Mouse (Mus musculus): ENCODE results near the gene Slc50a1. TPM values are rescaled to one million over a fixed set of nuclear protein-coding genes. Genes with fewer than 3 reads are reported as not detected.

Gene Slc50a1
- polyA plus RNA-seq, 1 experiment from 2014 or later: 107 TPM

DNA sequence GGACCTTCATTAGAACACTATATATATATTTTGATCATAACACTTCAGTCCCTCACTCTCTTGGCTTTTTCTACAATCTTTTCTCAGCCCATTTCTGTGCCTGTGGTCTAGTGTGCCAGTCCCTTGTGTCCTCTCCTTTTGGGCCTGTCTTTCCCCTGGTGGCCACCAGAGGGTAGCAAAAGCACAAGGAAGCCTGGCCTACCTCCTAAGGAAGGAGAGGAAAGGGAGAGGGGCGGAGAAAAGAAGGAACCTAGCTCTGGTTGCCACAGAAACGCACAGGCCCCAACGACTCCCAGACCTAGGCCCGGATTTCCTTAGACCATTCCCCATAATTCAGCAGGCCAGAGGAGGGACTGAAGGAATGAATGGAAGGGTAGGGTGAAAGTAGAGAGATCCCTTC, 46.5 kb upstream of the Slc50a1 start:
- WGBS: 8% methylated on average over 4 of the region's 4 CpGs
- no peak overlapping the region for H3K9ac ChIP-seq (ENCODE audit: low read length)
- H3K27ac ChIP-seq (replicated peaks): no peak overlapping the region
- peak overlapping the region; percentile 57 for H3K4me2 ChIP-seq (replicated peaks; ENCODE audit: low read depth)
- TF ChIP-seq CTCF (IDR thresholded peaks at IDR 0.05; ENCODE audit: low read depth) (peak; percentile 97), EP300 (optimal IDR thresholded peaks at IDR 0.05) (no peak)
- peak; percentile 79 for DNase-seq (ENCODE audit: low spot score)
- no peaks in the 10 kb centered on the region for H3K9me3 ChIP-seq (ENCODE audit: control insufficient read depth, low read length)
- no peak overlapping the region for H3K4me3 ChIP-seq (ENCODE audit: low read depth, low read length)
- 0 out of 2 replicates have a peak, but pooled peaks have one; percentile 45 for ATAC-seq (ENCODE audit: low FRiP score, low TSS enrichment)
- no peaks in the 10 kb centered on the region for H3K27me3 ChIP-seq (ENCODE audit: control insufficient read depth, insufficient read depth, low read length)
- H3K36me3 ChIP-seq (ENCODE audit: control insufficient read depth, insufficient read depth, low read length): no peaks in the 10 kb centered on the region
- peaks cover 15% of the 10 kb centered on the region for H3K4me1 ChIP-seq (replicated peaks; ENCODE audit: control insufficient read depth, insufficient read depth)

- peak overlapping the region; percentile 31; the same call in 1 of the 2 replicates for H3K4me3 ChIP-seq (ENCODE audit: low read depth, low read length)
- TF ChIP-seq EP300 (optimal IDR thresholded peaks at IDR 0.05): no peak
- TF ChIP-seq CTCF (IDR thresholded peaks at IDR 0.05; ENCODE audit: low read depth): no peak
- 13% methylated on average over 40 of the region's 40 CpGs for WGBS
- no peaks in the 10 kb centered on the region for H3K27me3 ChIP-seq (ENCODE audit: control insufficient read depth, insufficient read depth, low read length)
- no peak; the same call in 1 of the 2 replicates for ATAC-seq (ENCODE audit: low FRiP score, low TSS enrichment)
- DNase-seq (ENCODE audit: low spot score): peak; percentile 52
- no peaks in the 10 kb centered on the region for H3K36me3 ChIP-seq (ENCODE audit: control insufficient read depth, insufficient read depth, low read length)
- H3K4me2 ChIP-seq (replicated peaks; ENCODE audit: low read depth): peak overlapping the region; percentile 57
- no peaks in the 10 kb centered on the region for H3K9me3 ChIP-seq (ENCODE audit: control insufficient read depth, low read length)
- H3K4me1 ChIP-seq (replicated peaks; ENCODE audit: control insufficient read depth, insufficient read depth): peaks cover 13% of the 10 kb centered on the region
- peak overlapping the region; percentile 31 for H3K9ac ChIP-seq (ENCODE audit: low read length)
- H3K27ac ChIP-seq (replicated peaks): no peak overlapping the region
Observed at GRCm38 (mm10) chr3:89315930-89316831, 45.8 kb upstream of the Slc50a1 start.

- Histone ChIP-seq H3K9me3 (ENCODE audit: control insufficient read depth, low read length) (no peaks in the 10 kb centered on the region), H3K27me3 (ENCODE audit: control insufficient read depth, insufficient read depth, low read length) (no peaks in the 10 kb centered on the region), H3K36me3 (ENCODE audit: control insufficient read depth, insufficient read depth, low read length) (no peaks in the 10 kb centered on the region), H3K4me2 (replicated peaks; ENCODE audit: low read depth) (peak overlapping the region; percentile 57), H3K27ac (replicated peaks) (0 out of 2 replicates have a peak overlapping the region, but pooled peaks have one; percentile 2), H3K9ac (ENCODE audit: low read length) (peak overlapping the region; percentile 50), H3K4me3 (ENCODE audit: low read depth, low read length) (peak overlapping the region; percentile 31), H3K4me1 (replicated peaks; ENCODE audit: control insufficient read depth, insufficient read depth) (peaks cover 5% of the 10 kb centered on the region)
- ATAC-seq (ENCODE audit: low FRiP score, low TSS enrichment) (peak; percentile 39), DNase-seq (ENCODE audit: low spot score) (peak; percentile 87)
- WGBS: 8% methylated on average over 20 of the region's 26 CpGs
- TF ChIP-seq CTCF (IDR thresholded peaks at IDR 0.05; ENCODE audit: low read depth) (peak; percentile 91), EP300 (optimal IDR thresholded peaks at IDR 0.05) (no peak)
Observed at GRCm38 (mm10) chr3:89315195-89315929, 45.0 kb upstream of the Slc50a1 start.

- Histone ChIP-seq H3K9me3 (ENCODE audit: control insufficient read depth, low read length) (no peaks in the 10 kb centered on the region), H3K27ac (replicated peaks) (0 out of 2 replicates have a peak overlapping the region, but pooled peaks have one; percentile 13), H3K4me3 (ENCODE audit: low read depth, low read length) (no peak overlapping the region), H3K4me1 (replicated peaks; ENCODE audit: control insufficient read depth, insufficient read depth) (peaks cover 2% of the 10 kb centered on the region; the same call in 1 of the 2 replicates), H3K9ac (ENCODE audit: low read length) (no peak overlapping the region; the same call in 1 of the 2 replicates), H3K27me3 (ENCODE audit: control insufficient read depth, insufficient read depth, low read length) (no peaks in the 10 kb centered on the region), H3K4me2 (replicated peaks; ENCODE audit: low read depth) (no peak overlapping the region; the same call in 1 of the 2 replicates), H3K36me3 (ENCODE audit: control insufficient read depth, insufficient read depth, low read length) (no peaks in the 10 kb centered on the region)
- no peak for TF ChIP-seq EP300 (optimal IDR thresholded peaks at IDR 0.05)
- no peak for TF ChIP-seq CTCF (IDR thresholded peaks at IDR 0.05; ENCODE audit: low read depth)
- ATAC-seq (ENCODE audit: low FRiP score, low TSS enrichment) (0 out of 2 replicates have a peak, but pooled peaks have one; percentile 3), DNase-seq (ENCODE audit: low spot score) (no peak)
- WGBS: 39% methylated on average over 2 of the region's 2 CpGs
Observed at GRCm38 (mm10) chr3:89314791-89315190, 44.4 kb upstream of the Slc50a1 start.

DNA sequence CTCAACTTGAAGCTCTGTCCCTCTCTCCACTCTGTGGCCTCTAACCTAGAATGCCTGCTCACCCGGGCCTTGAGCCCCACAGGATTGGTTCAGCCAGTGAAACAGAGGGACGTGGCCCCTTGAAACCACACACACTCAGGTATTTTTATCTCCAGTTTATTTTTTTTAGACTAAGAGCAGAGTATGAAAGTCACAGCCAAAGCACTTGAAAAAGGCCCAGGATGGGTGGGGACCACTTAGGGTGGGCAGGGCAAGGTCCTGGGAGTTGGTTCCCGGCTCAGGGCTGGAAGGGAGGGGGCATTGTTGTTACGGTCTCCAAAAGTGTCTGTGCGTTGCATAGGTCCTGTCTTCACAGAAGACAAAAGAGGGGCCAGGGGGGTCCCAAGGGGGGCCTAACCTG, 44.0 kb upstream of the Slc50a1 start:
- ATAC-seq (ENCODE audit: low FRiP score, low TSS enrichment) (no peak), DNase-seq (ENCODE audit: low spot score) (no peak)
- Histone ChIP-seq H3K36me3 (ENCODE audit: control insufficient read depth, insufficient read depth, low read length) (no peaks in the 10 kb centered on the region), H3K27me3 (ENCODE audit: control insufficient read depth, insufficient read depth, low read length) (no peaks in the 10 kb centered on the region), H3K4me2 (replicated peaks; ENCODE audit: low read depth) (no peak overlapping the region), H3K9ac (ENCODE audit: low read length) (no peak overlapping the region; the same call in 1 of the 2 replicates), H3K4me1 (replicated peaks; ENCODE audit: control insufficient read depth, insufficient read depth) (peaks cover 2% of the 10 kb centered on the region; the same call in 1 of the 2 replicates), H3K4me3 (ENCODE audit: low read depth, low read length) (no peak overlapping the region), H3K9me3 (ENCODE audit: control insufficient read depth, low read length) (no peaks in the 10 kb centered on the region), H3K27ac (replicated peaks) (0 out of 2 replicates have a peak overlapping the region, but pooled peaks have one; percentile 13)
- no peak for TF ChIP-seq CTCF (IDR thresholded peaks at IDR 0.05; ENCODE audit: low read depth)
- TF ChIP-seq EP300 (optimal IDR thresholded peaks at IDR 0.05): no peak
- 31% methylated on average over 5 of the region's 5 CpGs for WGBS
